Mouse (Mus musculus) lung, adult 2 months (tissue): ENCODE results near the gene Sprn.

Experiments used
- CTCF ChIP-seq: fragments of 200-500 bp; IDR thresholded peaks from 2 replicates; pipeline ENCODE4 v1.5.1; 2011; ENCODE audit warnings: mild to moderate bottlenecking, low read length, control low read depth; ENCODE audit not compliant: insufficient read depth
- POLR2A ChIP-seq: fragments of 200-500 bp; IDR thresholded peaks from 2 replicates; pipeline ENCODE4 v1.6.1; 2011; ENCODE audit warnings: low read depth, mild to moderate bottlenecking, control low read depth, low read length, borderline replicate concordance; ENCODE audit errors: extremely low read depth

GRCm38 (mm10) chr7:140169386-140169785, 14.7 kb upstream of the Sprn start:
- no peak for TF ChIP-seq CTCF
- TF ChIP-seq POLR2A, result no peak
